Mouse (Mus musculus) limb, embryonic 14.5 days (tissue): ENCODE data around the gene Lrfn2. TPM values are rescaled to one million over a fixed set of nuclear protein-coding genes. Genes with fewer than 3 reads are reported as not detected.

Experiments
- ATAC-seq: fragments of 200-750 bp; cut with Nextera tagmentation; 2 replicates; pipeline ENCODE4 v1.8.0; 2017; ENCODE audit warnings: low read depth, moderate number of reproducible peaks, moderate TSS enrichment; ENCODE audit not compliant: low FRiP score
- DNase-seq: peaks from one replicate; pipeline ENCODE4 v3.0.0-alpha.2; 2015; ENCODE audit warnings: low spot score
- H3K27ac ChIP-seq: fragments of 300-500 bp; sonication (generic); replicated peaks from 2 replicates; pipeline ENCODE4 v1.5.1; 2014; ENCODE audit warnings: low read depth, mild to moderate bottlenecking, low read length, moderate library complexity, mixed read lengths
- H3K27me3 ChIP-seq: fragments of 300-500 bp; sonication (generic); 2 replicates; pipeline ENCODE4 v1.6.1; 2014; ENCODE audit warnings: low read length, mixed read lengths; ENCODE audit not compliant: control insufficient read depth, insufficient read depth
- H3K36me3 ChIP-seq: fragments of 300-500 bp; sonication (generic); 2 replicates; pipeline ENCODE4 v1.6.1; 2014; ENCODE audit warnings: mild to moderate bottlenecking, low read length, moderate library complexity, mixed read lengths; ENCODE audit not compliant: control insufficient read depth, insufficient read depth
- H3K4me1 ChIP-seq: fragments of 300-500 bp; sonication (generic); 2 replicates; pipeline ENCODE4 v1.6.1; 2014; ENCODE audit warnings: antibody characterized with exemption, low read length, mixed read lengths; ENCODE audit not compliant: control insufficient read depth, insufficient read depth
- H3K4me2 ChIP-seq: fragments of 300-500 bp; sonication (generic); replicated peaks from 2 replicates; pipeline ENCODE4 v1.6.1; 2014; ENCODE audit warnings: low read depth, mild to moderate bottlenecking, low read length, moderate library complexity; ENCODE audit not compliant: severe bottlenecking
- H3K4me3 ChIP-seq: fragments of 300-500 bp; sonication (generic); replicated peaks from 2 replicates; pipeline ENCODE4 v1.5.1; 2014; ENCODE audit warnings: low read length
- H3K9ac ChIP-seq: fragments of 300-500 bp; sonication (generic); 2 replicates; pipeline ENCODE4 v1.6.1; 2014; ENCODE audit warnings: mild to moderate bottlenecking, low read depth, low read length, moderate library complexity; ENCODE audit not compliant: severe bottlenecking
- H3K9me3 ChIP-seq: fragments of 300-500 bp; sonication (generic); 2 replicates; pipeline ENCODE4 v1.6.1; 2016; ENCODE audit warnings: low read length; ENCODE audit not compliant: control insufficient read depth
- POLR2A ChIP-seq: fragments of 200-500 bp; IDR thresholded peaks from 2 replicates; pipeline ENCODE4 v1.8.0; 2012; ENCODE audit warnings: inconsistent platforms, mild to moderate bottlenecking, moderate library complexity, borderline replicate concordance; ENCODE audit not compliant: insufficient read depth, insufficient read length; ENCODE audit errors: extremely low read depth
- WGBS: fragments of 180-500 bp; shearing (Covaris S2); extraction: QIAGEN DNeasy Blood & Tissue Kit; methylation state at CpG from one replicate; pipeline ENCODE4 v1.1.7; 2014; 5-methylcytosine and 5-hydroxymethylcytosine counted together
- polyA plus RNA-seq, 2 experiments: library from polyadenylated mRNA; depleted of rRNA in 1 of 2; stranded (reverse) in 1 of 2; unstranded in 1 of 2; fragments of >200 nt; fragmentation: Nextera tagmentation in 1 of 2; extraction: Ambion mirVana in 1 of 2; gene quantifications; 2 replicates each; pipeline versions ENCODE4 v1.2.1 to v1.2.3; 2012 to 2014

Lrfn2 gene
- polyA plus RNA-seq, 2 experiments = 0.96 to 1.4 TPM

DNA sequence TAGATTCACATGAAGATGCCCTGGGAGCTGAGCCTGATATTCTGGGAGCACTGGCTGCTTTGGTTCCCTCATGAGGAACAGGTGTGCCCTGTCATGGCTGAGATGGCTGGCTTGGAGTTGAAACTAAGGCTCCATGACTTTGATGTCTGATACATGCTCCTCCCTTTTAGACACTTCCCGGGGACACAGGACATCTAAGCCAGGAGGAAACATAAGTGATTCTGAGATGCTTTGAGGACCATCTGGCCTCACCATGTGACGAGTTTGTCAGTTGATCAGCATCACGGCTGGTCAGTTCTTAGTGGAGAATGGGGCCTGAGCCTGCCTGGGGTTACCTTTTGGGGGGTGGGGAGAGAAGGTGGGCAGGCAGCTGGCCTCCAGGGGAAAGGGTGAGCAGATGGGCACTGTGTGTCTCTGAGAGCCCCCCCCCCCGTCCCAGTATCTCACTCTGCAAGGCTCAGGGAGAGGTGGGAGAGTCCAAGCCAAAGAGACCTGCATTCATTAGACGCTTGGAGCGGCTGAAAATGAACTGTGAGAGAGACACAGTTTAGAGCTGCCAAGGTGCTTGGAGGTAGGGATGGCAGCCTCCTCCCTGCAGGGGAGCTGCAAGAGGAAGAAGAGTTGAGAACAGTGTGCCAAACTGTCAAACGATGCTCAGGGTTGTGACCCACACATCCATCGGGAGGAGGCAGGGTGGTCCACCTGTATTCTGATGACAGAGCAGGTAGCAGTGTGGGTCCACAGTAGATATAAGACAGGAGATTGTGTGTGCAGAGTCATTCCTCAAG lies 105.2 kb downstream of the Lrfn2 start:
- Histone ChIP-seq H3K4me2 (no peak overlapping the region), H3K9ac (no peak overlapping the region), H3K27me3 (no peaks in the 10 kb centered on the region), H3K9me3 (no peaks in the 10 kb centered on the region), H3K4me3 (no peak overlapping the region), H3K4me1 (0 out of 2 replicates have a peak, but pooled peaks cover 5% of the 10 kb centered on the region), H3K36me3 (no peaks in the 10 kb centered on the region), H3K27ac (no peak overlapping the region)
- TF ChIP-seq POLR2A = no peak
- ATAC-seq = no peak
- 72% methylated on average over 8 of the region's 8 CpGs for WGBS
- DNase-seq = no peak

DNA sequence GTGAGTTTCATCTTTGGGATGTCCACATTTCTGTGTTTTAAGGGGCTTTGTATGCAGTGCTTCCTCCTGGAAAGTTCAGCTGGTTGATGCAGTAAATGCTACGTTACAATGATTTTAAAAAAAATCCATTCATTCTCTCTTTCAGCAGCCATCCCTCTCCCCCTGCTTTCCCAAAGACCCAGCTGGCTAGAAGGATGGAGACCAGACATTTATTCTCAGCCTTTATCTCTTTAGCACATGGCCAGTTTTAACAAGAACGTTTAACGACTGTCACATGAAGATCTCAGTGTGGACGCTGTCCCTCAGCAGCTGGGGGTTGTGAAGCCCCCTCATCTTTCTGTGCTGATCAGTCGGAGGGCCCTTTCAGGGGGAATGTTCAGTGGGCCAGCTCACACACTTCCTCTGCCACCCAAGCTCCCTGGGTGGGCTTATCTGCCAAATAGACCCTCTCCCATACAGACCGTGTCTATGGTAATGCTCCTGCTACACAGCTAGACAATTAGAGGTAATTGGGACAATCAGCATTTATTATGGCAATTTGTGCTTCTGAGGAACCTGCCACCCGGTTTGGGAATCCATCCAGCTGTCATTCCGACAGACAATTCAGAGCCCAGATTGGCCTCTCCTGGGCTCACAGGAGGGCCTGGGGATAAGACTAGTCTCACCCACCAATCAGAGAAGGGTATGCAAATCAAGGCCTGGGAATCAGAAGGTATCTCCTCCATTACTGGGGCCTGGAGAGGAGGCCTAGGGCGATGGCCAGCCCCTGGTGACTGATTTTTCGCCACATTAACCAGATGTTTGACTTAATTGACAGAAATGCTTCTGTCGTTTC lies 111.8 kb downstream of the Lrfn2 start:
- Histone ChIP-seq H3K9ac (no peak overlapping the region), H3K4me3 (no peak overlapping the region), H3K9me3 (no peaks in the 10 kb centered on the region), H3K27ac (no peak overlapping the region), H3K36me3 (no peaks in the 10 kb centered on the region), H3K4me2 (no peak overlapping the region), H3K27me3 (no peaks in the 10 kb centered on the region), H3K4me1 (peaks cover 6% of the 10 kb centered on the region; the same call in 1 of the 2 replicates)
- no peak for ATAC-seq
- 8% methylated on average over 11 of the region's 11 CpGs for WGBS
- no peak for TF ChIP-seq POLR2A
- no peak for DNase-seq

DNA sequence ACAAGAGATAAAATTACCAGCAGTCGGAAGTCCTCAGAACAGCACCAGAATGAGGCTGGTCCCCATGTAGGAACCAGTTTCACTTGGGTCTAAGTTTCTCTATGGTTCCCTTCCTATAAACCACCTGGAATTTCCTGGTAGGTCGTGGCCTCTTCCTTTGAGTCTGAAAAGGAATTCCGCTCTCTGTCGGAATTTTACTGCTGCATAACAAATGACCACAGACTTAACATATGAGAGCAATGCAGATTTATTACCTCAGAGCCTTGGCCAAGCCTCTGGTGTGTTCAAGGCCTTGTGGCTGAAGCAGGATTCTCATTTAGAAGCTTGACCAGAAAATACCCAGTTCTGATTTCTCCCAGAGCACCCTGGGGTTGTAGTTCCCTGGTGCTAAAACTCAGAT lies 115.7 kb downstream of the Lrfn2 start:
- H3K4me1 ChIP-seq = peaks cover 6% of the 10 kb centered on the region; the same call in 1 of the 2 replicates
- H3K27ac ChIP-seq = no peak overlapping the region
- no peak overlapping the region for H3K4me2 ChIP-seq
- 0 out of 2 replicates have a peak, but pooled peaks have one; percentile 23 for ATAC-seq
- no peaks in the 10 kb centered on the region for H3K36me3 ChIP-seq
- WGBS = 14% methylated on average over 4 of the region's 4 CpGs
- H3K9ac ChIP-seq = no peak overlapping the region
- no peaks in the 10 kb centered on the region for H3K9me3 ChIP-seq
- no peak overlapping the region for H3K4me3 ChIP-seq
- no peak for TF ChIP-seq POLR2A
- peak; percentile 25 for DNase-seq
- no peaks in the 10 kb centered on the region for H3K27me3 ChIP-seq

- Histone ChIP-seq H3K9me3 (no peaks in the 10 kb centered on the region), H3K4me2 (no peak overlapping the region), H3K4me3 (no peak overlapping the region), H3K4me1 (peaks cover 6% of the 10 kb centered on the region; the same call in 1 of the 2 replicates), H3K36me3 (no peaks in the 10 kb centered on the region), H3K27me3 (no peaks in the 10 kb centered on the region), H3K9ac (no peak overlapping the region), H3K27ac (no peak overlapping the region)
- DNase-seq (no peak), ATAC-seq (no peak)
- TF ChIP-seq POLR2A = no peak
- 79% methylated on average over 11 of the region's 11 CpGs for WGBS
Measured at GRCm38 (mm10) chr17:49051231-49051630, 119.1 kb downstream of the Lrfn2 start.

GRCm38 (mm10) chr17:49061141-49061540 lies 129.0 kb downstream of the Lrfn2 start:
- H3K36me3 ChIP-seq = no peaks in the 10 kb centered on the region
- no peak for ATAC-seq
- TF ChIP-seq POLR2A = no peak
- H3K9ac ChIP-seq = no peak overlapping the region
- no peak overlapping the region for H3K4me3 ChIP-seq
- H3K4me1 ChIP-seq = no peaks in the 10 kb centered on the region
- 86% methylated on average over 8 of the region's 8 CpGs for WGBS
- no peak for DNase-seq
- no peak overlapping the region for H3K27ac ChIP-seq
- no peak overlapping the region for H3K4me2 ChIP-seq
- H3K9me3 ChIP-seq = no peaks in the 10 kb centered on the region
- H3K27me3 ChIP-seq = no peaks in the 10 kb centered on the region
